Mouse (Mus musculus): ENCODE measurements around the gene Pde4b.

DNA sequence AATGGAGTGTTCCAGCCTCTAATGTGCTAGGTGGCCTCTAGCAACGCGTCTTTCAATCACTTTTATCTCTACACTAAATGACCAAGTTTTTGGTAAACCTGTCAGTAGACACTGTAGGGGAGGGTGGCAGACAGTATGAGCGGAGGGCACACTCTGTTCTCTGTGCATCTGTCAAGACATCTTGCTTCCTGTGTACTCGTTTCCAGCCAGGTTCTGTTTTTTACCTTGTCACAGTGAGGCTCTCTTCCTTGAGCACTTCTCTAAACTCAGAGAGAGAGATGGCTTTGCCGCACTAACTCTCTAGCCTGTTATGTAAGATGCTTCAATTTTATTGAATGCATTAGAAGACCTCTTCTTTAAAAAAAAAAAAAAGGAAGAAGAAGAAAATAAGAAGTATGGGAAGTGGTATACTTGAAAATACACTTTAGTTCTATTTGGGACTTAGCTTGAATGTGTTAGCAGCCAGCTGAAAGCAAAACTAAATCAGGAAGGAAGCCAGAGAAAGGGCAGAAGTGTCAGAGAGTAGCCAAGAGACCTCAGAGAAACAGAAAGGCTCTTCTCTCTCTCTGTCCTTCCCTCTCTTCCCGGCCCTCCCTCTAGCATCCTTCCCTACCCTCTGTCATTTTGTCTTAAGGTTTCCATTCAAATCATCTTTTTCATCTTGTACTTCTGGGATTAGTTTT, 202.8 kb downstream of the Pde4b start:
- TF ChIP-seq POLR2A (IDR thresholded peaks at IDR 0.05; ENCODE audit: insufficient read depth, low read length) (no peak), CTCF (IDR thresholded peaks at IDR 0.05; ENCODE audit: low read depth, low read length) (no peak)

Measured in ES-Bruce4 (cell line).